Mouse (Mus musculus): ENCODE measurements around the gene Arl5b.

DNA sequence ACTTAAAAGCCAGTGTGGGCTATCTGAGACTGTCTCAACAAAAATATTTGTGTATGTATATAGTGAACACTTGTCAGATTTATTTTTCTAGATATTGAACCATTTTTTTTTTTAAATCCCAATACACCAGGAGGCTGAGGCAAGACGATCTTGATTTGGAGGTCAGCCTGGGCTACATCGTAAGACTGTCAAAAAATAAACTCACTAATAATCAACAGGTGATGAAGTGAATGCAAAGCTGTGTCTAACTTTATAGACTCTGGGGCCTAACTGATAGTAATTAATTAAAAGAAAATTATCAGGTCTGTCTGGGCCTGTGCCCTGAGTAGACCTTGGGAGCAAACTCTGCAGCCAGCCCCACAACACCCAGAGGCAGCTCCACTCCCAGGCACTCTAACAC lies 34.5 kb downstream of the Arl5b start:
- TF ChIP-seq POLR2A (IDR thresholded peaks at IDR 0.05; ENCODE audit: borderline replicate concordance, extremely low read depth, insufficient read depth, insufficient read length, poor library complexity, severe bottlenecking), result no peak
- no peak for TF ChIP-seq CTCF (IDR thresholded peaks at IDR 0.05; ENCODE audit: borderline replicate concordance, extremely low read depth, insufficient read depth, insufficient read length)

Data from brain, embryonic 14.5 days (tissue).